Mouse (Mus musculus): ENCODE measurements around the gene Vps53. TPM values are rescaled to one million over a fixed set of nuclear protein-coding genes. Genes with fewer than 3 reads are reported as not detected.
A peak's percentile ranks its signal among the peaks of the same experiment; 100 is the strongest.

The Vps53 gene
- polyA plus RNA-seq, 1 experiment from 2014 or later, result 28.5 TPM

GRCm38 (mm10) chr11:76196977-76197469 is 17.6 kb upstream of the Vps53 start:
- no peak overlapping the region for H3K4me2 ChIP-seq (replicated peaks; ENCODE audit: low read depth, low read length)
- H3K27me3 ChIP-seq (replicated peaks; ENCODE audit: insufficient read depth, low read length), result no peaks in the 10 kb centered on the region
- peaks cover 3% of the 10 kb centered on the region; the same call in 1 of the 2 replicates for H3K4me1 ChIP-seq (ENCODE audit: insufficient read depth, low read depth, low read length)
- H3K9me3 ChIP-seq (ENCODE audit: low read length), result no peaks in the 10 kb centered on the region
- ATAC-seq, result no peak
- H3K4me3 ChIP-seq (ENCODE audit: low read depth, low read length), result no peak overlapping the region
- H3K36me3 ChIP-seq (ENCODE audit: insufficient read depth, low read length), result no peaks in the 10 kb centered on the region
- WGBS, result 37% methylated on average over 8 of the region's 8 CpGs
- H3K9ac ChIP-seq (replicated peaks; ENCODE audit: low read depth), result no peak overlapping the region
- DNase-seq (ENCODE audit: low spot score), result no peak
- H3K27ac ChIP-seq (ENCODE audit: low read length), result no peak overlapping the region
- TF ChIP-seq CTCF (IDR thresholded peaks at IDR 0.05), result no peak
- TF ChIP-seq EP300 (IDR thresholded peaks at IDR 0.05), result no peak

- Histone ChIP-seq H3K9ac (replicated peaks; ENCODE audit: low read depth) (no peak overlapping the region), H3K4me1 (ENCODE audit: insufficient read depth, low read depth, low read length) (peaks cover 3% of the 10 kb centered on the region; the same call in 1 of the 2 replicates), H3K36me3 (ENCODE audit: insufficient read depth, low read length) (no peaks in the 10 kb centered on the region), H3K27me3 (replicated peaks; ENCODE audit: insufficient read depth, low read length) (no peaks in the 10 kb centered on the region), H3K27ac (ENCODE audit: low read length) (no peak overlapping the region), H3K4me2 (replicated peaks; ENCODE audit: low read depth, low read length) (no peak overlapping the region), H3K4me3 (ENCODE audit: low read depth, low read length) (no peak overlapping the region), H3K9me3 (ENCODE audit: low read length) (no peaks in the 10 kb centered on the region)
- 42% methylated on average over 8 of the region's 8 CpGs for WGBS
- DNase-seq (ENCODE audit: low spot score) (no peak), ATAC-seq (no peak)
- TF ChIP-seq CTCF (IDR thresholded peaks at IDR 0.05) (no peak), EP300 (IDR thresholded peaks at IDR 0.05) (no peak)
Measured at GRCm38 (mm10) chr11:76196275-76196976, 17.0 kb upstream of the Vps53 start.

GRCm38 (mm10) chr11:76186908-76187307 is 7.5 kb upstream of the Vps53 start:
- Histone ChIP-seq H3K27me3 (replicated peaks; ENCODE audit: insufficient read depth, low read length) (no peaks in the 10 kb centered on the region), H3K9me3 (ENCODE audit: low read length) (no peaks in the 10 kb centered on the region), H3K4me3 (ENCODE audit: low read depth, low read length) (no peak overlapping the region), H3K4me2 (replicated peaks; ENCODE audit: low read depth, low read length) (no peak overlapping the region), H3K27ac (ENCODE audit: low read length) (no peak overlapping the region), H3K4me1 (ENCODE audit: insufficient read depth, low read depth, low read length) (no peaks in the 10 kb centered on the region), H3K36me3 (ENCODE audit: insufficient read depth, low read length) (no peaks in the 10 kb centered on the region), H3K9ac (replicated peaks; ENCODE audit: low read depth) (no peak overlapping the region)
- TF ChIP-seq EP300 (IDR thresholded peaks at IDR 0.05) (no peak), CTCF (IDR thresholded peaks at IDR 0.05) (peak; percentile 21; the same call in 1 of the 2 replicates)
- DNase-seq (ENCODE audit: low spot score) (no peak), ATAC-seq (no peak)
- 79% methylated on average over 6 of the region's 6 CpGs for WGBS

- WGBS, result 63% methylated on average over 4 of the region's 4 CpGs
- peak; percentile 36 for DNase-seq (ENCODE audit: low spot score)
- no peak overlapping the region for H3K4me3 ChIP-seq (ENCODE audit: low read depth, low read length)
Measured at GRCm38 (mm10) chr11:76183745-76184144, 4.3 kb upstream of the Vps53 start.

GRCm38 (mm10) chr11:76180146-76180540 is 696 bp upstream of the Vps53 start:
- H3K36me3 ChIP-seq (ENCODE audit: insufficient read depth, low read length), result no peaks in the 10 kb centered on the region
- H3K9ac ChIP-seq (replicated peaks; ENCODE audit: low read depth), result peak overlapping the region; percentile 58; the same call in 1 of the 2 replicates
- no peak for TF ChIP-seq EP300 (IDR thresholded peaks at IDR 0.05)
- TF ChIP-seq CTCF (IDR thresholded peaks at IDR 0.05), result no peak
- H3K4me3 ChIP-seq (ENCODE audit: low read depth, low read length), result peak overlapping the region; percentile 64
- no peaks in the 10 kb centered on the region for H3K9me3 ChIP-seq (ENCODE audit: low read length)
- H3K4me1 ChIP-seq (ENCODE audit: insufficient read depth, low read depth, low read length), result no peaks in the 10 kb centered on the region; the same call in 1 of the 2 replicates
- ATAC-seq (no peak), DNase-seq (ENCODE audit: low spot score) (no peak)
- H3K4me2 ChIP-seq (replicated peaks; ENCODE audit: low read depth, low read length), result peak overlapping the region; percentile 74
- 11% methylated on average over 7 of the region's 7 CpGs for WGBS
- H3K27ac ChIP-seq (ENCODE audit: low read length), result peak overlapping the region; percentile 16; the same call in 1 of the 2 replicates
- H3K27me3 ChIP-seq (replicated peaks; ENCODE audit: insufficient read depth, low read length), result no peaks in the 10 kb centered on the region

More at GRCm38 (mm10) chr11:76183745-76184144, 4.3 kb upstream of the Vps53 start:
- Histone ChIP-seq H3K27ac (ENCODE audit: low read length) (no peak overlapping the region), H3K4me1 (ENCODE audit: insufficient read depth, low read depth, low read length) (no peaks in the 10 kb centered on the region; the same call in 1 of the 2 replicates), H3K9ac (replicated peaks; ENCODE audit: low read depth) (no peak overlapping the region), H3K27me3 (replicated peaks; ENCODE audit: insufficient read depth, low read length) (no peaks in the 10 kb centered on the region), H3K36me3 (ENCODE audit: insufficient read depth, low read length) (no peaks in the 10 kb centered on the region), H3K9me3 (ENCODE audit: low read length) (no peaks in the 10 kb centered on the region), H3K4me2 (replicated peaks; ENCODE audit: low read depth, low read length) (no peak overlapping the region)
- peak; percentile 39 for ATAC-seq
- peak; percentile 14; the same call in 1 of the 2 replicates for TF ChIP-seq CTCF (IDR thresholded peaks at IDR 0.05)
- TF ChIP-seq EP300 (IDR thresholded peaks at IDR 0.05), result peak; percentile 66

GRCm38 (mm10) chr11:76178726-76179494 is 537 bp downstream of the Vps53 start:
- TF ChIP-seq CTCF (IDR thresholded peaks at IDR 0.05), result no peak
- no peak for TF ChIP-seq EP300 (IDR thresholded peaks at IDR 0.05)
- H3K9me3 ChIP-seq (ENCODE audit: low read length), result no peaks in the 10 kb centered on the region
- H3K4me3 ChIP-seq (ENCODE audit: low read depth, low read length), result peak overlapping the region; percentile 64
- H3K27me3 ChIP-seq (replicated peaks; ENCODE audit: insufficient read depth, low read length), result no peaks in the 10 kb centered on the region
- no peaks in the 10 kb centered on the region for H3K36me3 ChIP-seq (ENCODE audit: insufficient read depth, low read length)
- H3K4me2 ChIP-seq (replicated peaks; ENCODE audit: low read depth, low read length), result peak overlapping the region; percentile 74
- DNase-seq (ENCODE audit: low spot score) (peak; percentile 61), ATAC-seq (peak; percentile 86)
- no peaks in the 10 kb centered on the region; the same call in 1 of the 2 replicates for H3K4me1 ChIP-seq (ENCODE audit: insufficient read depth, low read depth, low read length)
- peak overlapping the region; percentile 58 for H3K9ac ChIP-seq (replicated peaks; ENCODE audit: low read depth)
- peak overlapping the region; percentile 62 for H3K27ac ChIP-seq (ENCODE audit: low read length)
- 2% methylated on average over 28 of the region's 28 CpGs for WGBS
